Mouse (Mus musculus): ENCODE results near the gene Tm6sf2. TPM values are rescaled to one million over a fixed set of nuclear protein-coding genes. Genes with fewer than 3 reads are reported as not detected.
"Not testable (repeated sequence)": the region's sequence is repeated elsewhere in the genome, so short reads cannot be mapped to it uniquely, and the experiment has no call there.

Tm6sf2 gene
- polyA plus RNA-seq, 1 experiment from 2014 or later = 0.55 TPM

DNA sequence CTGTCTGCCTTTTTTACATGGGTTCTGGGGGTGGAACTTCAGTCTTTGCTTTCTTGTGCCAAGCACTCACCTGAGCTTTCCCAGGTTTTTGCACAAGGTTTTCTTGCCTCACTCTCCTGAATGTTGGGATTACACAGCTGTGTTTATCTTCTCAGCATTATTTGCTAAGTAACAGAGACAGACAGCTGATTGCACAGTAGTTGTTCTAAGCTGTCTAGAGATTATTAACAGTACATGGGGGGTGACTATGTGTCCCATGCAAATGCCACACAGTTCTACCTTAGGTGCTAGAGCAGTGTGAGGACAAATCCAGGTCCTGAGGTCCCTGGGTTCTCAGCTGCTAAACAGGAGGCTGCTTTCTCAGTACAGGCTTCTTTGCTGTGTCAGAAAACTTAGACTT, 23.1 kb upstream of the Tm6sf2 start:
- Histone ChIP-seq H3K4me2 (replicated peaks; ENCODE audit: low read depth, low read length) (no peak overlapping the region), H3K4me3 (ENCODE audit: low read length) (no peak overlapping the region), H3K36me3 (ENCODE audit: control insufficient read depth, insufficient read depth, low read length) (peaks cover 48% of the 10 kb centered on the region), H3K4me1 (ENCODE audit: control insufficient read depth, insufficient read depth, low read length) (no peaks in the 10 kb centered on the region), H3K27me3 (ENCODE audit: control insufficient read depth, insufficient read depth, low read length) (no peaks in the 10 kb centered on the region), H3K9ac (ENCODE audit: low read depth, low read length) (no peak overlapping the region), H3K9me3 (ENCODE audit: control insufficient read depth, low read length) (no peaks in the 10 kb centered on the region), H3K27ac (ENCODE audit: low read depth, low read length) (no peak overlapping the region)
- ATAC-seq (ENCODE audit: low FRiP score, low TSS enrichment) = no peak

DNA sequence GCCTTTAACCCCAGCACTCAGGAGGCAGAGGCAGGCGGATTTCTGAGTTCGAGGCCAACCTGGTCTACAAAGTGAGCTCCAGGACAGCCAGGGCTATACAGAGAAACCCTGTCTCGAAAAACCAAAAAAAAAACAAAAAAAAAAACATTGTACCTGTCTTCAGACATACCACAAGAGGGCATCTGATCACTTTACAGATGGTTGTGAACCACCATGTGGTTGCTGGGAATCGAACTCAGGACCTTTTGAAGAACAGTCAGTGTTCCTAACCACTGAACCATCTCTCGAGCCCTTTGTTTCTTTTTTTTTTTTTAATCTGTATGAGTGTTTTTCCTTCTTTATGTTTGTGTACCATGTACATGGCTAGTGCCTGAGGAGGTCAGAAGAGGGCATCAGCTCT, 22.3 kb upstream of the Tm6sf2 start:
- H3K9me3 ChIP-seq (ENCODE audit: control insufficient read depth, low read length); H3K27ac ChIP-seq (ENCODE audit: low read depth, low read length); H3K27me3 ChIP-seq (ENCODE audit: control insufficient read depth, insufficient read depth, low read length); H3K4me3 ChIP-seq (ENCODE audit: low read length); H3K9ac ChIP-seq (ENCODE audit: low read depth, low read length); H3K4me1 ChIP-seq (ENCODE audit: control insufficient read depth, insufficient read depth, low read length); H3K4me2 ChIP-seq (replicated peaks; ENCODE audit: low read depth, low read length); ATAC-seq (ENCODE audit: low FRiP score, low TSS enrichment): not testable (repeated sequence)
- WGBS = 92% methylated on average over 5 of the region's 5 CpGs
- H3K36me3 ChIP-seq (ENCODE audit: control insufficient read depth, insufficient read depth, low read length) = peaks cover 55% of the 10 kb centered on the region

DNA sequence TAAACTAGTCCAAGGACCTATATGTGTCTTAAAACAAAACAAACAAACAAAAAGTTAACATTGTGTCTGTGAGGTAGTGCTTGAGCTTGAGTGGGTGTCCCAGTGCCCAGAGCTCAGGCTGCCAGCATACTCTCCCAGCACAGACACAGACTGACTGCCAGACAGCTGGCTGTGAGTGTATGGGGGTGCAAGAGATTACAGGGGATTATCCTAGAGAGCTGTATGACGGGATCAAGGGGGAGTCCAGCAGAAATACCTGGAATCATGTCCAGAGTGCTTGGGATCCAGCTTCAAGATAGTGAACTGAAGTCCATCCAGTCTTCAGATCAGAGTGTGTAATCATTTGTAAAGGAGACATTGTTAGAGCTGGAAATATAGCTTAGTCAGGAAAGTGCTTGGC, 15.0 kb upstream of the Tm6sf2 start:
- WGBS = 93% methylated on average over 1 of the region's 1 CpGs
- H3K36me3 ChIP-seq (ENCODE audit: control insufficient read depth, insufficient read depth, low read length) = peaks cover 84% of the 10 kb centered on the region
- ATAC-seq (ENCODE audit: low FRiP score, low TSS enrichment) = no peak

DNA sequence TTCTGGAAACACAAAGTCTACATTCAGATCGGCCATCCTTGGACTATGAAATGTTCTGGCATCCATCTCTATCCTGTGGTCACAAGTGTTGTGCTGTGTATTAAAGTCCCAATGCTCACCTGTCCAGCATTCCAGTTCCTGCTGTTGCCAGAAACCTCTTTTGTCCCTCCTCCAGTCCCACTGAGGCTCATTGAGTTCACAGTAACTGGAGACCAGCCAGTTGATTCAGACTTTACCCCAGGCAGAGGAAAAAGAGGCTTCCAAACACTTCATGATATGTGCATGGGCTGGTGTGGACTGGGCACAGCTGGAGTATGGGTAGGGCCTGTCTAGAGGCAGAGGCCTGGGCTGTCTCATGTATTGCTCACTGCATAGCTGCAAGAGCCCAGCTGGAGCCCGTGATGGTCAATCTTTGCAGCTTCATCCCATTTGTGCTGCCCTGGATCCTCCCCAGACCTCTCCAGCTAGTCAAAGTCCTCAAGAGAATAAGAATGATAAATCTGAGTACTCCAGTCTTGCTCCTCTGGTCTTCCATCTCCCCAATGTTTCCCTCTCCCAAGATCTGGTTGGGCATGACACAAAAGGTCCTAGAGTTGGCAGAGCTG, 786 bp upstream of the Tm6sf2 start:
- Histone ChIP-seq H3K4me1 (ENCODE audit: control insufficient read depth, insufficient read depth, low read length) (peaks cover 7% of the 10 kb centered on the region; the same call in 1 of the 2 replicates), H3K27me3 (ENCODE audit: control insufficient read depth, insufficient read depth, low read length) (no peaks in the 10 kb centered on the region), H3K9ac (ENCODE audit: low read depth, low read length) (no peak overlapping the region), H3K4me3 (ENCODE audit: low read length) (no peak overlapping the region), H3K36me3 (ENCODE audit: control insufficient read depth, insufficient read depth, low read length) (peaks cover 32% of the 10 kb centered on the region), H3K4me2 (replicated peaks; ENCODE audit: low read depth, low read length) (no peak overlapping the region), H3K9me3 (ENCODE audit: control insufficient read depth, low read length) (no peaks in the 10 kb centered on the region), H3K27ac (ENCODE audit: low read depth, low read length) (no peak overlapping the region)
- no peak for ATAC-seq (ENCODE audit: low FRiP score, low TSS enrichment)
- WGBS = 84% methylated on average over 2 of the region's 2 CpGs

More for the DNA sequence above, 15.0 kb upstream of the Tm6sf2 start:
- H3K4me2 ChIP-seq (replicated peaks; ENCODE audit: low read depth, low read length) = no peak overlapping the region
- no peak overlapping the region for H3K27ac ChIP-seq (ENCODE audit: low read depth, low read length)
- H3K27me3 ChIP-seq (ENCODE audit: control insufficient read depth, insufficient read depth, low read length) = no peaks in the 10 kb centered on the region
- no peaks in the 10 kb centered on the region for H3K9me3 ChIP-seq (ENCODE audit: control insufficient read depth, low read length)
- H3K4me1 ChIP-seq (ENCODE audit: control insufficient read depth, insufficient read depth, low read length) = no peaks in the 10 kb centered on the region
- no peak overlapping the region for H3K4me3 ChIP-seq (ENCODE audit: low read length)
- no peak overlapping the region for H3K9ac ChIP-seq (ENCODE audit: low read depth, low read length)

DNA sequence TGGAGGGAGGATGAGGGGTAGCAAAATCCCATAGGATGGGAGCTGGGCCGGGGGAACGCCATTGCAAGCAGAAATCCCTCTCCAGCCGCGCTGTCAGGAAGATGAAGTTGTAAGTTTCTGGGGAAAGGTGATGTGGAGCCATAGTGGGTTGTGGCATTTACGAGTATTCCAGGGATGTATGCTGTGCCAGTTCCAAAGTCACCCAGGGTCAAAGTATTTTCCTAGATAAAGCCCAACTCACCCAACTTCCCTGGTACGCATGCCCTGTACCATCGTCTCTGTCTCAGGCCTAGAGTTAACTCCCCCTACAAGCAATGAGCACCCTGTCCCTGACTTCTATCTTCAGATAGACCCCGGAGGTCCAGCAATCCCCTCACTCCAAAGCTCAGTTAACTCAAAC, 396 bp downstream of the Tm6sf2 start:
- WGBS = 63% methylated on average over 8 of the region's 8 CpGs
- peak overlapping the region; percentile 40; the same call in 1 of the 2 replicates for H3K9ac ChIP-seq (ENCODE audit: low read depth, low read length)

DNA sequence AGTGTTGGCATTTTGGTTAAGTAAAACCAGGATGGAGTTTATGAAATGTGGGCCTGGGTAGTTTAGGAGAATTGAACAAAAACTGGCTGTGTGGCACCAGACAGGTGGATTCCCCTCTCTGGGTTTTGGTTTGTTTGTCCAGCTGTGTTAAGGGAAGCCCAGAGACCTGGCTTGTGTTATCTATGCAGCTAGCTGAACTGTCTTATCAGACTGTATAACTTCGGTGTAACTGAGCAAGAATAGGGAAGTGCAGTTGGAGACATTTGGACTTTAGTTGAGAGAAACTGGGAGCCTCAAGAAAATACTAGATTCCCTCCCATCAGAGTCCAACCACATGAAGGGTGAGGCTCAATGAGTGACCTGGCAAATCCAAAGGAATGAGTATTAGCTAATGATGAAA, 958 bp downstream of the Tm6sf2 start:
- no peak for ATAC-seq (ENCODE audit: low FRiP score, low TSS enrichment)
- no peaks in the 10 kb centered on the region for H3K27me3 ChIP-seq (ENCODE audit: control insufficient read depth, insufficient read depth, low read length)
- WGBS = 91% methylated on average over 1 of the region's 1 CpGs
- H3K4me1 ChIP-seq (ENCODE audit: control insufficient read depth, insufficient read depth, low read length) = peaks cover 7% of the 10 kb centered on the region; the same call in 1 of the 2 replicates
- no peak overlapping the region for H3K27ac ChIP-seq (ENCODE audit: low read depth, low read length)
- no peak overlapping the region for H3K4me2 ChIP-seq (replicated peaks; ENCODE audit: low read depth, low read length)
- H3K9me3 ChIP-seq (ENCODE audit: control insufficient read depth, low read length) = no peaks in the 10 kb centered on the region
- H3K4me3 ChIP-seq (ENCODE audit: low read length) = no peak overlapping the region
- H3K36me3 ChIP-seq (ENCODE audit: control insufficient read depth, insufficient read depth, low read length) = peaks cover 26% of the 10 kb centered on the region
- no peak overlapping the region for H3K9ac ChIP-seq (ENCODE audit: low read depth, low read length)

More for the DNA sequence above, 396 bp downstream of the Tm6sf2 start:
- Histone ChIP-seq H3K27ac (ENCODE audit: low read depth, low read length) (no peak overlapping the region), H3K4me2 (replicated peaks; ENCODE audit: low read depth, low read length) (peak overlapping the region; percentile 45; the same call in 1 of the 2 replicates), H3K27me3 (ENCODE audit: control insufficient read depth, insufficient read depth, low read length) (no peaks in the 10 kb centered on the region), H3K4me1 (ENCODE audit: control insufficient read depth, insufficient read depth, low read length) (peaks cover 7% of the 10 kb centered on the region; the same call in 1 of the 2 replicates), H3K9me3 (ENCODE audit: control insufficient read depth, low read length) (no peaks in the 10 kb centered on the region), H3K36me3 (ENCODE audit: control insufficient read depth, insufficient read depth, low read length) (peaks cover 26% of the 10 kb centered on the region), H3K4me3 (ENCODE audit: low read length) (peak overlapping the region; percentile 22)
- no peak for ATAC-seq (ENCODE audit: low FRiP score, low TSS enrichment)

DNA sequence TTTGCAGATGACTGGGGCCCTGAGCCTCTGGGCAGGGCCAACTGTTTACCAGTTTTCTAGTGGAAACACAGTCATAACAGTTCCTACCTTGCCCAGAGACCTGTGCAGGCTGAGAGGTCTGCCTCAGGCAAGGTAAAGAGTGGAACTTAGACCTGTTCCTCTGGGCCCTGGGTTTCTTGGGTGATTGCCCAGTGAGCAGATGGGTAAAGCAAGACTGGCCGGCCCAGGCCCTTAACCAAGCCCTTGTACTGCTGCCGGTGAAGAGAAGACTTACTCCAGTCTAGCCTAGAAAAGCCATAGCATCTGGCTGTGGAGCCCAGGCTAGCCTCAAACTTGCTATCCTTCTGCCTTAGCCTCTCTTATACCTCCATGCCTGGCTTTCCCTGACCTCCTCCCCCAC, 9.3 kb downstream of the Tm6sf2 start:
- WGBS = 88% methylated on average over 2 of the region's 2 CpGs
- H3K9ac ChIP-seq (ENCODE audit: low read depth, low read length) = no peak overlapping the region

DNA sequence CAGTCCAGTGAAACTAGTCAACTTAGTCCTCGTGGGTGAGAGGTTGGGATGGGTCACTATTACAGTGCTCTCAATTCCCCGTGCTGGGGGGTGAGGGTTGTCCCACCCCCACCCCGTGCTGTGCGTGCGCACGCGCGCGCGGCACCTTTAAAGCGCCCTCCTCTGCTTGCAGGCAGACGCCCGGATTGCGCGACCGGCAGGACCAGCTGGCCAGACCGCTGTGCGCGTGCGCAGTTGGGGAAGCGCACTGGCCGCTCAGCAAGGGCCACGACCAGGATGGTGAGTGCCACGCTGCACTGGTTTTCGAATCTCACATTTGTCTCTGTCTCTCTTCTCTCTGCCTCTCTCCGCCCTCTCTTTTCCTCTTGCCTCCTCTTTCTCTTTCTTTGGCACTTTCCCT, 10.6 kb downstream of the Tm6sf2 start, which contains the start of gene Hapln4:
Hapln4 (plus strand) TSS at position 173 of the 400 bp plus-strand sequence.
- peaks cover 60% of the 10 kb centered on the region for H3K27me3 ChIP-seq (ENCODE audit: control insufficient read depth, insufficient read depth, low read length)
- no peaks in the 10 kb centered on the region for H3K9me3 ChIP-seq (ENCODE audit: control insufficient read depth, low read length)
- no peaks in the 10 kb centered on the region for H3K36me3 ChIP-seq (ENCODE audit: control insufficient read depth, insufficient read depth, low read length)
- peaks cover 15% of the 10 kb centered on the region; the same call in 1 of the 2 replicates for H3K4me1 ChIP-seq (ENCODE audit: control insufficient read depth, insufficient read depth, low read length)
- peak within 1 kb of the TSS; percentile 34 for H3K4me3 ChIP-seq (ENCODE audit: low read length)
- no peak for ATAC-seq (ENCODE audit: low FRiP score, low TSS enrichment)
- WGBS = under 1% methylated on average over 26 of the region's 26 CpGs
- H3K27ac ChIP-seq (ENCODE audit: low read depth, low read length) = no peak within 1 kb of the TSS
- peak within 1 kb of the TSS; percentile 49 for H3K4me2 ChIP-seq (replicated peaks; ENCODE audit: low read depth, low read length)
- no peak within 1 kb of the TSS for H3K9ac ChIP-seq (ENCODE audit: low read depth, low read length)

More for the DNA sequence above, 9.3 kb downstream of the Tm6sf2 start:
- peaks cover 47% of the 10 kb centered on the region for H3K27me3 ChIP-seq (ENCODE audit: control insufficient read depth, insufficient read depth, low read length)
- no peaks in the 10 kb centered on the region for H3K9me3 ChIP-seq (ENCODE audit: control insufficient read depth, low read length)
- H3K4me2 ChIP-seq (replicated peaks; ENCODE audit: low read depth, low read length) = no peak overlapping the region
- no peak for ATAC-seq (ENCODE audit: low FRiP score, low TSS enrichment)
- no peaks in the 10 kb centered on the region for H3K36me3 ChIP-seq (ENCODE audit: control insufficient read depth, insufficient read depth, low read length)
- no peak overlapping the region for H3K4me3 ChIP-seq (ENCODE audit: low read length)
- peaks cover 10% of the 10 kb centered on the region; the same call in 1 of the 2 replicates for H3K4me1 ChIP-seq (ENCODE audit: control insufficient read depth, insufficient read depth, low read length)
- no peak overlapping the region for H3K27ac ChIP-seq (ENCODE audit: low read depth, low read length)

DNA sequence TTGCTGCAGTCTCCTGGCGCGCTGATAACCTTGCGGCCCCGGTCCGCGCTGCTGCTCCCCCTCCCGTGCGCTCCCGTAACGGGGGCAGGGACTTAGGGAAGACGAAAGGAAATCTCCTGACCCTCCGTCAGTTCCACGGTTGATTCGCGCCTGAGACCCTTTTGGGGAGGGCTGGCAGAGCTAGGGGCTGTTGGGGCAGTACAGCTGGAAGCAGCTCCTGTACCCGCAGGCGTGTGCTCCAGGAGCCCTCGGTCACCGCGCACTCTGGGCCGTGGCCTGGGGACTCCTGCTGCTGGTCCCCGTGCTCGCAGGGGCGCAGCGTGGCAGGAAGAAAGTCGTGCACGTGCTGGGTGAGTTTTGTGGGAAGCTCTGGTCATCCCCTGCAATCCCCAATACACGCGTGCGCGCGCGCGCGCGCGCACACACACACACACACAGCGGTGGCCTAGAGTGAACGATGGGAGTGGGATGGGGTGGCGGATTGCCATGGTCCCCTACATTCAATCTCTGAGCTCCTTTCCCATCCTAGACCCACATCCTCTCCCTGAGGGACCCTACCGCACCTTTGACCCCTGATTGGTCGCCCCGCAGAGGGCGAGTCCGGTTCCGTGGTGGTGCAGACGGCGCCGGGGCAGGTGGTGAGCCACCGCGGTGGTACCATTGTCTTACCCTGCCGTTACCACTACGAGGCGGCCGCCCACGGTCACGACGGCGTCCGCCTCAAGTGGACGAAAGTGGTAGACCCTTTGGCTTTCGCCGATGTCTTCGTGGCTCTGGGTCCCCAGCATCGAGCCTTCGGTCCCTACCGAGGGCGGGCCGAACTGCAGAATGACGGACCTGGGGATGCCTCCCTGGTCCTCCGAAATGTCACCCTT, 11.7 kb downstream of the Tm6sf2 start:
- Histone ChIP-seq H3K27ac (ENCODE audit: low read depth, low read length) (no peak overlapping the region), H3K4me2 (replicated peaks; ENCODE audit: low read depth, low read length) (peak overlapping the region; percentile 49), H3K27me3 (ENCODE audit: control insufficient read depth, insufficient read depth, low read length) (peaks cover 72% of the 10 kb centered on the region), H3K9ac (ENCODE audit: low read depth, low read length) (no peak overlapping the region), H3K36me3 (ENCODE audit: control insufficient read depth, insufficient read depth, low read length) (no peaks in the 10 kb centered on the region), H3K9me3 (ENCODE audit: control insufficient read depth, low read length) (no peaks in the 10 kb centered on the region), H3K4me1 (ENCODE audit: control insufficient read depth, insufficient read depth, low read length) (peaks cover 15% of the 10 kb centered on the region; the same call in 1 of the 2 replicates), H3K4me3 (ENCODE audit: low read length) (peak overlapping the region; percentile 34)
- ATAC-seq (ENCODE audit: low FRiP score, low TSS enrichment) = peak; percentile 11; the same call in 1 of the 2 replicates
- 2% methylated on average over 71 of the region's 71 CpGs for WGBS
